Comparison of ENCODE assay signal across 9 mouse cellular contexts in genomic region chr3:151836871-151837680, GRCm38 (mm10). TPM values are rescaled to one million over a fixed set of nuclear protein-coding genes. Genes with fewer than 3 reads are reported as not detected.
DNase-seq lines count a peak whose midpoint lies in the region; ATAC-seq and TF ChIP-seq lines count a peak whose summit lies in the region.
"Had no signal": no experiment of that assay in that cellular context is flagged by ENCODE, and none has a peak within 500 bp of the region (broad histone marks: within the 10 kb centered on the region; RNA-seq: fewer than 3 reads in every experiment).

TSS of gene Ptgfr (minus strand) at chr3:151837630.

- peak within 1 kb of the TSS; percentile 61 for H3K9ac ChIP-seq in forebrain, embryonic 13.5 days
- H3K9ac ChIP-seq in heart, embryonic 16.5 days (ENCODE audit: low read length) = peak within 1 kb of the TSS; percentile 69

- no peak within 1 kb of the TSS for H3K27ac ChIP-seq in left cerebral cortex, adult 2 months
- no peak within 1 kb of the TSS for H3K27ac ChIP-seq in forebrain, embryonic 13.5 days
- H3K27ac ChIP-seq in heart, embryonic 16.5 days (ENCODE audit: low read length) = no peak within 1 kb of the TSS

- WGBS in forebrain, embryonic 13.5 days = under 1% methylated on average over 30 of the region's 30 CpGs
- WGBS in heart, embryonic 16.5 days = under 1% methylated on average over 30 of the region's 30 CpGs

- peak; percentile 57 for TF ChIP-seq CTCF in left cerebral cortex, adult 2 months (IDR thresholded peaks at IDR 0.05)

- H3K4me2 ChIP-seq in forebrain, embryonic 13.5 days = peak within 1 kb of the TSS; percentile 90
- H3K4me2 ChIP-seq in heart, embryonic 16.5 days (ENCODE audit: low read depth, low read length) = peak within 1 kb of the TSS; percentile 89

- H3K9me3 ChIP-seq in forebrain, embryonic 13.5 days (replicated peaks) = no peaks in the 10 kb centered on the region
- no peaks in the 10 kb centered on the region for H3K9me3 ChIP-seq in heart, embryonic 16.5 days (replicated peaks; ENCODE audit: control insufficient read depth, low read length)

- H3K4me3 ChIP-seq in left cerebral cortex, adult 2 months = peak within 1 kb of the TSS; percentile 46
- peak within 1 kb of the TSS; percentile 46 for H3K4me3 ChIP-seq in forebrain, embryonic 13.5 days
- peak within 1 kb of the TSS; percentile 67 for H3K4me3 ChIP-seq in heart, embryonic 16.5 days (ENCODE audit: low read length)

- intact Hi-C loops in left cerebral cortex, adult 2 months (cut with DNase I) = loop anchor here (2.0 to 5.0 kb wide), 2 partner anchors 230 to 250 kb away; no protein-coding TSS in a partner anchor
- intact Hi-C loops in left cerebral cortex, postnatal 36 days (cut with DNase I) = loop anchor here (2.0 to 5.0 kb wide), 2 partner anchors 230 to 252 kb away; no protein-coding TSS in a partner anchor

- H3K27me3 ChIP-seq in forebrain, embryonic 13.5 days = peaks cover 18% of the 10 kb centered on the region
- peaks cover 3% of the 10 kb centered on the region for H3K27me3 ChIP-seq in heart, embryonic 16.5 days (ENCODE audit: control insufficient read depth, insufficient read depth, low read length)
- H3K27me3 ChIP-seq: Patski had no signal

- no peaks in the 10 kb centered on the region for H3K36me3 ChIP-seq in forebrain, embryonic 13.5 days (ENCODE audit: poor library complexity, severe bottlenecking)
- no peaks in the 10 kb centered on the region for H3K36me3 ChIP-seq in heart, embryonic 16.5 days (ENCODE audit: control insufficient read depth, insufficient read depth)

- H3K4me1 ChIP-seq in forebrain, embryonic 13.5 days = peaks cover 12% of the 10 kb centered on the region
- H3K4me1 ChIP-seq in heart, embryonic 16.5 days (ENCODE audit: control insufficient read depth, insufficient read depth, low read length) = no peaks in the 10 kb centered on the region

- peak; percentile 87 for ATAC-seq in forebrain, embryonic 13.5 days
- ATAC-seq in heart, embryonic 16.5 days (replicated peaks; ENCODE audit: extremely low read depth, insufficient read depth, low FRiP score) = peak; percentile 90
- ATAC-seq: Patski had no signal

- peak in 1 of 2 experiments; percentile 22 for DNase-seq in left cerebral cortex, adult 2 months (ENCODE audit: extremely low spot score in 1 of 2, low spot score in 2 of 2)
- no peak for DNase-seq in left cerebral cortex, postnatal 36 days (ENCODE audit: low spot score in 2 of 2)
- peak; percentile 73 for DNase-seq in kidney, postnatal 14 days
- peak; percentile 87 for DNase-seq in lung, postnatal 10 days
- peak; percentile 58 for DNase-seq in retina, embryonic 14.5 days (ENCODE audit: low spot score)
- DNase-seq in thymus, postnatal 10 days (ENCODE audit: low spot score in 2 of 2) = no peak

RNA-seq across cellular contexts. Expression of gene Ptgfr, which starts in this region (rescaled TPM):
- total RNA-seq in left cerebral cortex, adult 2 months (2021) = 1 to 10 TPM in 1 of 2 experiments, under 1 TPM in 1; 0.82 to 1.5 TPM
- total RNA-seq in left cerebral cortex, postnatal 36 days (2021) = 1 to 10 TPM in 1 of 2 experiments, under 1 TPM in 1; 0.69 to 1.5 TPM
- polyA plus RNA-seq in forebrain, embryonic 13.5 days (2015; fragmentation: Nextera tagmentation; extraction: Ambion mirVana) = 0.27 and 0.28 TPM in 2 replicates
- polyA plus RNA-seq in heart, embryonic 16.5 days (2015; fragmentation: Nextera tagmentation; extraction: Ambion mirVana) = 1.4 and 1.6 TPM in 2 replicates

Comparison
In these comparisons a context has a peak if more than half of its experiments do, and no peak if none do; other contexts are left out.
1. Peak in ATAC-seq, H3K4me3 ChIP-seq, H3K9ac ChIP-seq and H3K4me2 ChIP-seq in forebrain, embryonic 13.5 days; RNA of the gene not detected or under 1 TPM.
2. DNase-seq: peak in kidney, postnatal 14 days (single experiment), lung, postnatal 10 days (single experiment) and retina, embryonic 14.5 days (single experiment); none in left cerebral cortex, postnatal 36 days (0 of 2) and thymus, postnatal 10 days (0 of 2).
3. Peak in every context shown above with its lines, with median percentiles within 50 percentile points of each other: H3K4me3 ChIP-seq.